ENCODE assay signal across 10 mouse cellular contexts in genomic region chr11:64801351-64801750, GRCm38 (mm10).
A peak's percentile ranks its signal among the peaks of the same experiment; 100 is the strongest.
DNase-seq lines count a peak whose midpoint lies in the region; ATAC-seq and TF ChIP-seq lines count a peak whose summit lies in the region.
"Had no signal": no experiment of that assay in that cellular context is flagged by ENCODE, and none has a peak within 500 bp of the region (broad histone marks: within the 10 kb centered on the region; RNA-seq: fewer than 3 reads in every experiment).

No protein-coding gene starts in this region.

- TF ChIP-seq CTCF in midbrain, postnatal 0 days (IDR thresholded peaks at IDR 0.05) = no peak

- DNase-seq in midbrain, embryonic 10.5 days (ENCODE audit: low spot score) = no peak
- DNase-seq in midbrain, postnatal 0 days (ENCODE audit: low spot score) = no peak
- peak; percentile 63 to 75 for DNase-seq in thymus, postnatal 36 days
- no peak for DNase-seq in cerebellum, adult 9-10 months
- no peak for DNase-seq in urinary bladder, postnatal 25 days (ENCODE audit: low spot score)
- no peak for DNase-seq in gastrocnemius, postnatal 36 days
- DNase-seq: retina, postnatal 1 day had no signal

- no peak overlapping the region for H3K4me2 ChIP-seq in midbrain, postnatal 0 days (ENCODE audit: low read depth, low read length, poor library complexity, severe bottlenecking)
- H3K4me2 ChIP-seq in embryonic facial prominence, embryonic 13.5 days = peak overlapping the region; percentile 56
- peak overlapping the region; percentile 56 for H3K4me2 ChIP-seq in liver, embryonic 16.5 days (ENCODE audit: low read depth, low read length)

- no peaks in the 10 kb centered on the region for H3K36me3 ChIP-seq in midbrain, embryonic 10.5 days
- no peaks in the 10 kb centered on the region for H3K36me3 ChIP-seq in midbrain, postnatal 0 days (ENCODE audit: insufficient read depth, low read length)
- no peaks in the 10 kb centered on the region for H3K36me3 ChIP-seq in embryonic facial prominence, embryonic 13.5 days
- no peaks in the 10 kb centered on the region for H3K36me3 ChIP-seq in liver, embryonic 16.5 days (ENCODE audit: control insufficient read depth, insufficient read depth)

- no peak for ATAC-seq in midbrain, postnatal 0 days (ENCODE audit: low FRiP score)
- ATAC-seq in embryonic facial prominence, embryonic 13.5 days (ENCODE audit: insufficient number of reproducible peaks, insufficient read depth, low FRiP score, low TSS enrichment, low read depth) = peak; percentile 26; the same call in 1 of the 2 replicates
- peak; percentile 100 for ATAC-seq in liver, embryonic 16.5 days (ENCODE audit: low read depth)
- ATAC-seq: Patski had no signal

- 55% methylated on average over 10 of the region's 10 CpGs for WGBS in midbrain, embryonic 10.5 days
- 21% methylated on average over 10 of the region's 10 CpGs for WGBS in midbrain, postnatal 0 days
- 9% methylated on average over 10 of the region's 10 CpGs for WGBS in embryonic facial prominence, embryonic 13.5 days
- 10% methylated on average over 10 of the region's 10 CpGs for WGBS in liver, embryonic 16.5 days (ENCODE audit: insufficient replicate concordance)

- intact Hi-C loops in gastrocnemius, postnatal 36 days (cut with DNase I) = no loop called here

- H3K4me1 ChIP-seq in midbrain, embryonic 10.5 days = peaks cover 36% of the 10 kb centered on the region
- 0 out of 2 replicates have a peak, but pooled peaks cover 2% of the 10 kb centered on the region for H3K4me1 ChIP-seq in midbrain, postnatal 0 days (ENCODE audit: insufficient read depth, low read length)
- H3K4me1 ChIP-seq in embryonic facial prominence, embryonic 13.5 days = peaks cover 22% of the 10 kb centered on the region
- H3K4me1 ChIP-seq in liver, embryonic 16.5 days (ENCODE audit: control insufficient read depth, low read depth, low read length) = peaks cover 20% of the 10 kb centered on the region

- no peak overlapping the region for H3K4me3 ChIP-seq in midbrain, embryonic 10.5 days
- H3K4me3 ChIP-seq in midbrain, postnatal 0 days (ENCODE audit: low read depth, low read length) = no peak overlapping the region
- H3K4me3 ChIP-seq in embryonic facial prominence, embryonic 13.5 days = no peak overlapping the region
- H3K4me3 ChIP-seq in liver, embryonic 16.5 days (ENCODE audit: low read depth, low read length) = peak overlapping the region; percentile 20

- H3K27me3 ChIP-seq in midbrain, embryonic 10.5 days (ENCODE audit: low read depth, poor library complexity, severe bottlenecking) = no peaks in the 10 kb centered on the region
- peaks cover 3% of the 10 kb centered on the region; the same call in 1 of the 2 replicates for H3K27me3 ChIP-seq in midbrain, postnatal 0 days (ENCODE audit: insufficient read depth, low read length)
- H3K27me3 ChIP-seq in embryonic facial prominence, embryonic 13.5 days = no peaks in the 10 kb centered on the region
- no peaks in the 10 kb centered on the region for H3K27me3 ChIP-seq in liver, embryonic 16.5 days (ENCODE audit: control insufficient read depth, insufficient read depth, low read depth, low read length)

- H3K9ac ChIP-seq in midbrain, postnatal 0 days (replicated peaks; ENCODE audit: low read length, poor library complexity, severe bottlenecking) = no peak overlapping the region
- H3K9ac ChIP-seq in embryonic facial prominence, embryonic 13.5 days = no peak overlapping the region
- peak overlapping the region; percentile 30; the same call in 1 of the 2 replicates for H3K9ac ChIP-seq in liver, embryonic 16.5 days (ENCODE audit: low read depth, low read length)

- no peaks in the 10 kb centered on the region for H3K9me3 ChIP-seq in midbrain, embryonic 10.5 days (replicated peaks)
- no peaks in the 10 kb centered on the region for H3K9me3 ChIP-seq in midbrain, postnatal 0 days (ENCODE audit: low read length)
- H3K9me3 ChIP-seq in embryonic facial prominence, embryonic 13.5 days = no peaks in the 10 kb centered on the region
- no peaks in the 10 kb centered on the region for H3K9me3 ChIP-seq in liver, embryonic 16.5 days (replicated peaks; ENCODE audit: control insufficient read depth, low read length)

- H3K27ac ChIP-seq in midbrain, embryonic 10.5 days (replicated peaks) = peak overlapping the region; percentile 25; the same call in 1 of the 2 replicates
- no peak overlapping the region for H3K27ac ChIP-seq in midbrain, postnatal 0 days (ENCODE audit: low read depth, low read length)
- H3K27ac ChIP-seq in embryonic facial prominence, embryonic 13.5 days = peak overlapping the region; percentile 34; the same call in 1 of the 2 replicates
- peak overlapping the region; percentile 86 for H3K27ac ChIP-seq in liver, embryonic 16.5 days (ENCODE audit: low read length)

Comparison
In these comparisons a context has a peak if more than half of its experiments do, and no peak if none do; other contexts are left out.
1. DNase-seq: peak in thymus, postnatal 36 days (2 of 2); none in midbrain, embryonic 10.5 days (single experiment), midbrain, postnatal 0 days (single experiment), cerebellum, adult 9-10 months (single experiment), urinary bladder, postnatal 25 days (single experiment) and gastrocnemius, postnatal 36 days (0 of 2).